Mouse (Mus musculus): ENCODE measurements at regions not wholly inside any gene's neighbourhood (a gene's known extent, or its start where the extent isn't known, plus 50 kb on each side); places are given as distances from the start of the nearest gene placed in this dataset.

DNA sequence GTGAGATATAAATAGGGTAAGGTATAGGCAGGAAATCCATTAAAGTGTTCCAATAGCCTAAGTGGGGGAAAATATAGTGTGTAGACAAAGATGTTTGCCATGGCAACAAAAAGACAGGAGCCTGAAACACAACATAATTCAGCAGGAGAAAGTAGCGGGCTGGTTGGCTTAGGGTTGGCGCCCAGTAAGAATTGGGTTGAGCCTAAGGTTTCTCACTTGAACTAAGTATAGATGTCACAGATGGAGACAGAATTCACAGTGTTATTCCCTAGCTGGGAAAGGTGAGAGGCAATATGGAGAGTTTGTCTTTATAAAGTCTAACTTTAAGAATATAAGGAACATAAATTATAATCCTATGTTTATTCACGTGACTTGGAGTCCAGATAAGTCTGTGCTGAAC lies 64.8 kb upstream of the Ogfrl1 start:
- no peak for ATAC-seq (replicated peaks; ENCODE audit: low read depth, poor library complexity, severe bottlenecking)

DNA sequence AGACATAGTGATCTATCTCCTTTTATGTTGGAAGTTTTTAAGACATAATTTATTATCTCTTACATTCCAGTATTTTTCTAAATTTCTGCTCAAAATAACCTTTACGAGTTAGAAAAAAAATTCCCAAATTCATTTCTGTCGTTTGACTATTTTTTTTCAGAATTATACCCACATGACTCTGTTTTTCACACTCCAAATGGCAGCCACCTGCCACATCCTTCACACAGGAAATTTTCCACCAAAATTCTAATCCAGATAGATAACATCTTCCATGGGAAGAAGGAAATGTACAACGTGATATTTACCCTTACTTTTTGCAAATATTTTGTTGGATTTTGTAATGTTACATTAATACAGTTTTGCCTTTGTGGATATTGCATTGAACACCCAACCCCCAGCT lies 66.5 kb upstream of the Ogfrl1 start:
- no peak for ATAC-seq (replicated peaks; ENCODE audit: low read depth, poor library complexity, severe bottlenecking)

DNA sequence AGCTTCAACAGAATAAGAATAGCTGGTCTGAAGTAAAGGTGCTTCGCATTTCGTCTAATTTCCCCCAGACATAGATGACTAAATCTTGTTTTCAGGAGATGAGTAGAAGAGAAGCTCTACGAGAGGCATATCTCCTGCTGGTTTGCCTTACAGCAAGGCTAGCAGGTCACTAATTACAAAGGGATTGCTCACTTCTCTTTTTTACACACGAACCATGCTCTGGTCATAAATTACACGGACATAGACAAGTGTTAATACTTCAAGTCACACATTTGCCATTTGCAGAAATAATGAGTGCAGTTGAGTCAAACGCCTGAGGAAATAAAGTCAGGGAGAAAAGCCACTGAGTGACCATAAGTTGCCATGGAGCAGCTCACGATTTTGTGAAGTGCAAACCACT lies 68.8 kb upstream of the Ogfrl1 start:
- peak; percentile 58 for ATAC-seq (replicated peaks; ENCODE audit: low read depth, poor library complexity, severe bottlenecking)

DNA sequence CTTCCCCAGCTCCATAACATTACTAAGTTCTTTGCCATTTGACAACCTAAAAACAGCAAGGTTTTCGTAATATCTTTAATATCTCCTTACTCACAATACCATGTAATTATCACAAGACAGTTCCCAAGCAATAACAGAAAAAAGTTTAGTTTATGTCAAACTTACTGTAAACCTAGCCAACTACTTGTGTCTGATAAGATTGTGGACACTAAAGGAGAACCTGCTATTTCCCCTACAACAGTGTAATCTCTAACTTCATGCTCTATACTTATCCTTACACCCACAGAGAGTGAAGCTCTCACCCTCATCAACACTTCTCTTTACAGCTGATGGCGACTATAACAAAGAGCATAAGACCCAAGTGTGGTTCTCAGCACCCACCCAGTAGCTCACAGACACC lies 69.8 kb upstream of the Ogfrl1 start:
- no peak for ATAC-seq (replicated peaks; ENCODE audit: low read depth, poor library complexity, severe bottlenecking)

DNA sequence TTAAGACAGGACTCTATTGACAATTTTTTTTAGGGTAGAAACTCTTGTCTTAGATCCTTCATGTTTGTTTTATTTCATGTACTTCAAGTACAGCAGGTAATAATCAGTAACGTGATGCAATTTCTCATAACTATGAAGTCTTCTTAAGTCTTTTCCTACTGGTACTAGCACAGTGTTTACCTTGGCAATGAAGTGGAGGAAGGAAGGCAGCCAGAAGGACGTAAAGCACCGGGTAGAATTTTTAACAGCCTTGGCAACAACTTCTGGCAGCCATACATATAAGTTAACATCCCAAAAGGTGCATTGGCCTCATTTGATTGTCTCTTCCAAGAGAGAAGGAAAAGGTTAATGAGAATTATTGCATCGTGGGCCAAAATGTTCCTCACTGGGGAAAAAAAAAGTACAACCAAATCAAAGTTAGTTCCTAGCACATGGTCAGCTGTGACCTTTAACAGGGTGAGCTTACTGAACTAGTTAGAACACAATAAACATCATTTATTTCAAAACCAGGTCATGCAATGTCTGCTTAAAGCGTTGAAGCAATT lies 83.3 kb upstream of the Ogfrl1 start:
- no peak for ATAC-seq (replicated peaks; ENCODE audit: low read depth, poor library complexity, severe bottlenecking)

DNA sequence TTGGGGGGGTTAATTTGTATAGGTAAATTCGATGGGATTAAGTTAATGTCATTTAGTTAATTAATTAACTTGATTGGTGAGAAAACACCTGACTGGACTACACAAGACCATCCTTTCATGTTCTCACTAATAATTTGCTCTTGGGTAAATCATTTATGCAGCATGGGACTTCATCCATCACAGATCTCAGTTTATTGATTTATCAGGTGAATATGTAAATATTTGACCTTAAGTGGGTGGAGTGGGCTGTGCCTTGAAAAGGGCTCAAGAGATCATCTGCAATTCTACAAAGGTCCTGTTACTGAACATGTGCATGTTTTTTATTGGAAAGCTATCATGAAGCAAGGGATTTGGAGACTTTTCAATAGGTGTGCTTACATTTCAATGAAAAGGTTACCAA lies 87.0 kb upstream of the Ogfrl1 start:
- ATAC-seq (replicated peaks; ENCODE audit: low read depth, poor library complexity, severe bottlenecking): no peak

DNA sequence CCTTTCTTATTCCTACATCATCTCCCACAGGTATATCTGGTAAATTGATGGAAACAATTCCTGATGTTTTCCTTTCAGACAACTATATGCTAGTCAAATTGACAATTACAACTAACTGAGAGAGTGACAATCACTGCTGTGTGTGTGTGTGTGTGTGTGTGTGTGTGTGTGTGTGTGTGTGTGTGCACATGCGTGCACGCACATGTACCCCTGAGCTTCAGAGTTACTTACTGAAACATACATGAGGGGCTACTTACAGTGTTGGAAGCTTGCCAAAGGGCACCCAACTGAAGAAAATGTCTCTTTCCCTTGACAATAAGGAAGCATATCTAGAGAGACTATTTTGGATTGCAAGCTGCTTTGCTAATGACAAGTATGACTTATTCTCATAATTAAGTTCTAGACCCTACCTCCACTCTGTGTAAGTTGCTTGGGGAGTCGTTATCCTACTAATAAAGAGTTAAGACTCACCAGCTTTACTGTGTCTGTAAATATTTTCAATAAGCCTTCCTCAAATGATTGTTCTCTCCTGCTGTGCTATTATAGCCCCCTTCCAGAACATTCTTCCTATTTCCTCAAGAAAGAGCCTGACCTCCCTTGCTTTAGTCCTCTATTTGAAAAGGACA lies 87.7 kb upstream of the Ogfrl1 start:
- ATAC-seq (replicated peaks; ENCODE audit: low read depth, poor library complexity, severe bottlenecking): no peak

DNA sequence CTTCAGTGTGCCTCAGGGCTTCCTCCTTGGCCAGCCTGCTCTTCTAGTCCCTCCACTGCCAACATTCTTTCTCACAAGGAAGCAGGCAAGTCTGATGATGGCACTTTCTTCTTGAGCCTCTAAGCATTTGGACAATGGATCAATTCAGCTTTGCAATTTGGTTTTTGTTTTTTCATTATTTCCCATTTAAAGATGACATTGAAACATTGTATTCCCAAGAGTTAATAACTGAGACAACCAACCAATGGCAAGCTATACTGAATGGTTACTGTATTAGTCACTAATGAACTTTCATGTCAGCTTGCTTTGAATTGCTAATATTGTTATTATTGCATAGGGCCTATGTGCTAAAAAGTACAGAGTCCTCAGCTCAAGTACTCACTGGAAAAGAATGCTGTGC lies 89.5 kb upstream of the Ogfrl1 start:
- ATAC-seq (replicated peaks; ENCODE audit: low read depth, poor library complexity, severe bottlenecking): no peak

DNA sequence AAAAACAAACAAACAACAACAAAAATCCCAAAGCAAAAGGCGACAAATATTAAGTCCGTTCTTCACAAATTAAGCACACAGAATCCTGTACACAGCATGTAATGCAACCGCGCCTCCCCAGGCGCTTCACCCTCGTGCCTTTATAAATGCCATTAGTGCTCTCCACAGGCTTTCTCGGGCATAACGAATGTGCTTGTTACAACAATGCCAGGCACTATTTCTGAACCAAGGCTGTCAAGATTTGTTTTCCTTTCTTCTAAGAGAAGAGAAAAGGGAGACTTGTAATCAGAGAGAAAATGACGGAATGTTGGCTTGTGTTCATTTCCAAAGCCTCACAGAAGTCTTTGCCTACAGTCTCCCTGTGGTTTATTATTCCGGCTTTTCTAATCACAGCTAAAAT lies 93.1 kb upstream of the Ogfrl1 start:
- no peak for ATAC-seq (replicated peaks; ENCODE audit: low read depth, poor library complexity, severe bottlenecking)

DNA sequence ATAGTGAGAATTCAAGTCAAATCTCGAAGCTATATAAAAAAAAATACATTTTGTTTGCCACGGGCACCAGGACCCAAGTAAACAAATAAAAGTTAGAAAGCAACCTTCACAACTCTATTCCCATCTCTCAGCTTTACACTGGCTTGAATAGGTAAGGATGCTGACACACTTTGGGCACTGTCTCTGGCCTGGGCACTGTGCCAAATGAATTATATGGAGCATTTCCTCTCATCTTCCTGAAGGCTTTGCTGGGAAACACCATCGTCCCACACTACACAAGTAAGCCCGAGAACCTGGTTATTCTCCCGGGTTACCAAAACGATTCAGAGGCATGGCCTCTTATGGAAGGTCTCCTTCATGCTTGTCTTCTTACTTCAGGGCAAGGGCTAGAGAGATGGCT lies 93.5 kb upstream of the Ogfrl1 start:
- no peak for ATAC-seq (replicated peaks; ENCODE audit: low read depth, poor library complexity, severe bottlenecking)

DNA sequence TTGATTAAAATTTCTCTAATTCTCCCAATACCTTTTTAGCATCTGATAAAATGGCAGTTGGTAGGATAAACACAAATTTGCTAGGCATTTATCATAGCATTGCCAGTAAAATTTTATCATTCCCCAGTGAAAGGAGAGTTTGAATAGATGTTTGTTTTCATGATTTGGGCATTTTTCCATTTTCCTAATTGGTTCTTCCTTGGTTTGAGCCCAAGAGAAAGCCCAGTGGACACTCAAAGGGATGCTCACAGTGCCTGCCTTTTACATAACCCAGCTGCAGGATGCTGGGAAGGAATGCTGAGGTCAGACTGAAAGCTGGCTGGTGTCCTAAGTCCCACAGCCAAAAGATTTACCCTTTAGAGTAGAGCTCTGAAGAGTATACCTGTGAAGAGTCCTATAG lies 95.4 kb upstream of the Ogfrl1 start:
- ATAC-seq (replicated peaks; ENCODE audit: low read depth, poor library complexity, severe bottlenecking): no peak

DNA sequence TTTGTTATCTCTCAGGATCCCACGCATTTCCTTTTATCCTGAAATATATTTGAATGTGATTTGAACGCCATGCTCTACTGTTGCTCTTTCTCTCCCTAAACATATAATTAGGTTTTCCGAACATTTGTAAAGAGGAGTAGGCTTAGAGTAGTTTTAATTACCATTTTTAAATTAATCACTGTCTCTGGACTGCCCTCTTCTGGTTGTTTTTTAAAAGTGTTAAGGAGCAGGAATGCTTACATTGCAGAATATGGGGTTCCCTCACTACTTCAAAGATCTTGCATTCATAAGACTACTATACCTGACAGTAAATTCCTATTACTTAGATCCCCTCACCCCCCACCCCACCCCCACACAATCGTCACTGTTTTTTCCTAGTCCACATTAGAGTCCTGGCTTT lies 97.8 kb upstream of the Ogfrl1 start:
- peak; percentile 62; the same call in 1 of the 2 replicates for ATAC-seq (replicated peaks; ENCODE audit: low read depth, poor library complexity, severe bottlenecking)

DNA sequence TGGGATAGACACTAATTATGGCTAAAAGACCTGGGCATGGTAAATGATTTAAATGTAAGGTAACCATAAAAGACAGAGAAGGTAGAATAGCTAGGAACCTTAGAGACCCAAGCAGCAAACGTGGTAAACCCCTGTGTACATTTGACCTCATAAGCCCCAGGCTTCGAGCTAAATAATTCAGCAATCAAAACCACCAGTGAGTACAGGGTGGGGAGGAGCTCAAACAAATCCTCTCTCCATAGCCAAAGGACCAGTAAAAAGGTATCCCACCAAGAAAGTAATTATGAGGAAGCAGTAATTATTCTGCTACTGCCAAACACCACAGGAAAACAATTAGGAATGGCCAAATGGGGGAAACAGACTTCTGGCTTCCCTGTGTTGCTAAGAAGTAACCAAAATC lies 122.5 kb upstream of the Ogfrl1 start:
- ATAC-seq (replicated peaks; ENCODE audit: low read depth, poor library complexity, severe bottlenecking): no peak

DNA sequence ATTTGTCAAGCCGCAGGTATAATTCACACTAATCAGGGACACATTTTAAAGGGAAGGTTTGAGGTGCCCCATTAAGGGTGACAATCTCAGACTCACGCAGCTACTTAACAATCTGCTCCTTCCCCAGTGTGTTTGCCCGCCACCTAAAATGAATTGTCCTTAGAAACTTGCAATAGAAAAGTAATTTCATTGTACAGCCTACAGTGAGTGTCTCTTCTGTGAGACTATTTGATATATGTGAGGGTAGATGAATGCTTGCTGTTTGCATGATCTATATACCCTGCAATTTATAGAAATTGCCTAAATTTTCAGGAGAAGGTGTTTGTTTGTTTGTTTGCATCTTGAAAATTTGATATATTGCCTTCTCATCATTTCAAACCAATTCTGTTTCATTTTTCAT lies 135.1 kb upstream of the Ogfrl1 start:
- ATAC-seq (replicated peaks; ENCODE audit: low read depth, poor library complexity, severe bottlenecking): peak; percentile 60; the same call in 1 of the 2 replicates

DNA sequence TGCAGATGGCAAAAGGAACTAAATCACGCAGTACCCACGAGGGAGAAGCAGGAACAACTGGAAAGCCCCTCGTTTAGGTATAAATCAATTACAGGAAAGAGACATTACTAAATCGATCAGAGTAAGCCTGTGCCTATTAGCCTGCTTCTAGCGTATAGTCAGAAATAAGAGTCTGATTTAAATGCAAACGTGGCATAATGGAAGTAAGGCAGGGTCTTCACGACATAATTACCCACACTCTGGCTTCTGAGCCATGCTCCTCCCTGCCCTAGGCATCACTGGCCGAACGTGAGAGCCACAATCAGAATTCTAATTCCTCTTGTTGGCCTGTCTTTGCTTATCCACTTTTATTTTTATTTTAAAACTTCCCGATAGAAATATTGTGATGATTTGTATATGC lies 139.0 kb upstream of the Ogfrl1 start:
- no peak for ATAC-seq (replicated peaks; ENCODE audit: low read depth, poor library complexity, severe bottlenecking)

DNA sequence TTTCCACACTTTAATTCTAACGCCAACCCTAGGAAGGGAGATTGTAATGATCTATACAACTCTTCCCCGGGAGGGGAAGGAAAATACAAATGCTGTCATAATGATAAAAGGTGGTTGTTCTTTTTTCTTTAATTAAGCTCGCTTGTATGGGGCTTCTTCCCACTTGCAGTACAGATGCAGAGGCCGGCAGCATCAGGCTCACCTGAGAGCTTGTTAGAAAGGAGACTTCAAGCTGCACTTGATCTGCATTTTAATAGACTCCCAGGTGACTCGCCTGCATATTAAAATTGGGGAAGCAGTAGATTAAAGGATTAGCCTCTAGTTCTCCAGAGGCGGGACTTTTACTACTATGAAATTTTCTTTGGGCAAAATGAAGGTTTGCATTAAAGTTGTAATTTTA lies 140.8 kb upstream of the Ogfrl1 start:
- ATAC-seq (replicated peaks; ENCODE audit: low read depth, poor library complexity, severe bottlenecking): no peak

DNA sequence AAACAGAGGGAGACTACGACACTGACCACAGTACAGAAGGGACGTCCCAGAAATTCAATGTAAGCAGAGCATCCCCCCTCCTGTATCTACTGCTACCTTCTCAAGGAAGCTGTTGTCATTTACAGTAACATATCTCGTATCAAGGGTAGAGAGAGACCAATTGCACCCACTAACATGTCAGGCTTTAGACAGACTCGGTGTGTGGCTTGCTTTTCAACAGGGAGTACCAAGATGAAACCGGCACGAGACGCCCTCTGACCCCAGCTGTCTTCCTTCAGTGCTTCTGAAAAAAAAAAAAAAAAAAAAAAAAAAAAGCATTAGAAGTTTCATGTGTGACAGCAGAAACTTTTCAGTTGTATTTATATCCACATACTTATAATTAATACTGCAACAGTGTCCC lies 143.0 kb upstream of the Ogfrl1 start:
- ATAC-seq (replicated peaks; ENCODE audit: low read depth, poor library complexity, severe bottlenecking): no peak

DNA sequence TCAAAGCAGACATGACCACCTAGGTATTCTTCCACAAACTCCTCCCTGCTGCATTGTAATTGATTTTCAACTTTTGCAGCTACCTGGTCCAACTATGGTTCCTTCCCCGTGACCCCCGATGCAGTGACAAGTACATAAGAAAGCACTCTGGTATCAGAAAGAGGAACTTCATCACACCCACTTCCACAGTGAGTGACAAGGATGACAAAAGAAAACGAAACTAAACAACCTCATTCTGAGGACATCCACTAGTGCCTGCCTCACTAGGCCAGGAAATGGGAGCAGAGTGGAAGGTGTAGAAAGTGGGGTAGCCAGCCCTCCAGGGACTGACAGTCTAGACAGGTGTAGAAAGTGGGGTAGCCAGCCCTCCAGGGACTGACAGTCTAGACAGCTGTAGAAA lies 158.2 kb upstream of the Ogfrl1 start:
- ATAC-seq (replicated peaks; ENCODE audit: low read depth, poor library complexity, severe bottlenecking): peak; percentile 89

DNA sequence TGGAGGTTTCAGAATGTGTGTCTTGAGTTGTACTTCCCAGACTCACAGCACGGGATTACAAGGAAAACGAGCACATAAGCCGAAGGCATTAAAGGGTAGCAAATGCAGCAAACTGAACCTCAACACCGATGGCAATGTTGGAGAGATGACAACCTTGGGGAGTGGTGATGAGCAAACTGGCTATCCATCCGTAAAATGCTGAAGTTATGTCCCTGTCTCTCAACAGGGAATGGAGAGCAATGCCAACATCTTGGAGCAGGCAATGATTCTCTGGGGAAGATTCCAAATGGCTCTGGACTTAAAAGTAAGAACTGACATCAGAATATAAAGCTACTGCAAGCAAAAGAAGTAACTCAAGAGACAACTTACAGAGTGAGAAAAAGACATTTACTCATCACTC lies 170.5 kb upstream of the Ogfrl1 start:
- ATAC-seq (replicated peaks; ENCODE audit: low read depth, poor library complexity, severe bottlenecking): no peak

DNA sequence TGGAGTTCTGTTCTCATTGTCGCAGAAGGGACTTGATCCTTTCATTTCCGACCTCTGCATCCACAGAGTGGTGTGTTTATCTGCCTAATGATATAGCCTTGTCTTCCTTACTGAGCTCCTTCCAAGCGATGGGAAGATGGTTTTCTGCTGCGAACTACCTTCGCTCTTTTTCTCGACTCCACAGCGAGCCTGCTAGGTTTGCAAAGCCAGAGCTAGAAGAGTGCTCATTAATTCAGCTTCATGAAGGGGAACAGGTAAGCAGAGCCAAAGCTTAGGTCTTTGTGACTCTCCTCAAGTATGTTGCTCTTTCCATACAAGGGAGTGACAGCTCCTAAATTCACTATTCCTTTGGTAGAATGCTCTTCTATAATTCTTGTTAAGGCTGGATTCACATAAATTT lies 176.9 kb upstream of the Ogfrl1 start:
- no peak for ATAC-seq (replicated peaks; ENCODE audit: low read depth, poor library complexity, severe bottlenecking)

DNA sequence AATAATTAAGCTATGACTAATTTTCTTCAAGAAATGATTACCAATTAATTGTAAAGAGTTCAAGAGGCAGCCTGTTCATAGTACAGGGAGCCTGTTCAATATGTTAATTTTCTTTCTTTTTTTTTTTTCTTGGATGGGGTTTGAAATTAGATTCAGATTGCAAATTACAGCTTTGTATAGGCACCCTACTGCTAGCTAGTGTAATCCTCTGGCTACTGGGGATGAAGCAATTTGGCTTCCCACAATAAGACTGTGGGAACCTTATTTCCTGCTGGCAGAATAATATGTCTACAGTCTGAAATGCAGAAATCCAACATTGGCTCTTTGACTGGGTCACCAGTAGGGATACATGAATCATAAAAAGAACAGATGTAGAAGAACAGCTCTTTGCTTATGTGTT lies 177.4 kb upstream of the Ogfrl1 start:
- no peak for ATAC-seq (replicated peaks; ENCODE audit: low read depth, poor library complexity, severe bottlenecking)

DNA sequence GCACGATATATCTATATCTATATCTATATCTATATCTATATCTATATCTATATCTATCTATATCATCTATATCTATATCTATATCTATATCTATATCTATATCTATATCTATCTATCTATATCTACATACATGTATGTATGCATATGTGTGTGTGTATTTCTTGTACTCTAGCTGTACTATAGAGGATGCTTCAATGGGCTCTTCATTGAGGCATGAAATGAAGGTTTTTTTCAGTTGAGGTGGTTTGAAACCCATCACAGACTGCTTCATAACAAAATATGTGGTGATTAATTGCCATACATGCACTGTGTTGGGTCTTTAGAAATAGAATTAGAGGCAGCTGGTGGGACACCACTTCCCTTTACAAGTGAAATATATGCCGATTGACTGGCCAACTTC lies 177.9 kb upstream of the Ogfrl1 start:
- no peak for ATAC-seq (replicated peaks; ENCODE audit: low read depth, poor library complexity, severe bottlenecking)

DNA sequence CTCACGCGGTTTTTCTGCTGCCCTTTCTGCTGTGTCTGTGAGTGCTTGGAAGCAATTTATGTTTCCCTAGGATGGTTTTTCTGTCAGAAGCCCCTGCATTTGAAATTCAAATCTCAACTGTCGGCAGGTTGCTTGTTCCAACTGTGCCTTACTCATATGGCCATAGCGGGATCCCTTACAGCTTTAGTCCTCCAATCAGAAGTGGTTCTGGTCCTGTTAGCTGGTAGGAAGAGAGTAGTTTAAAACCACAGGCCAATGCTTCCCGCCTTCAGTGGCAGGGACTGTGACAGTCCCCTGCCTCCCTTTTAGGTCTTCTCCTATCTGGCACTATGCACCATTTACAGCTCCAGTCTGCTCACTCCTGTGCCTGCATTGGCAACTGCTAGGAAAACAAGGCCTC lies 178.6 kb upstream of the Ogfrl1 start:
- ATAC-seq (replicated peaks; ENCODE audit: low read depth, poor library complexity, severe bottlenecking): no peak
